Mouse (Mus musculus) heart, embryonic 15.5 days (tissue): ENCODE measurements around the gene Fgfbp3. TPM values are rescaled to one million over a fixed set of nuclear protein-coding genes. Genes with fewer than 3 reads are reported as not detected.
A peak's percentile ranks its signal among the peaks of the same experiment; 100 is the strongest.

ENCODE experiments used
- ATAC-seq: fragments of 200-750 bp; cut with Nextera tagmentation; replicated peaks from 2 replicates; pipeline ENCODE4 v1.8.0; 2017; ENCODE audit warnings: low read depth, moderate TSS enrichment; ENCODE audit not compliant: insufficient number of reproducible peaks, insufficient read depth, low FRiP score
- H3K27ac ChIP-seq: fragments of 300-500 bp; sonication (generic); 2 replicates; pipeline ENCODE4 v1.5.1; 2015; ENCODE audit warnings: mild to moderate bottlenecking, inconsistent platforms
- H3K27me3 ChIP-seq: fragments of 300-500 bp; sonication (generic); 2 replicates; pipeline ENCODE4 v1.6.1; 2015; ENCODE audit warnings: inconsistent platforms
- H3K36me3 ChIP-seq: fragments of 300-500 bp; sonication (generic); 2 replicates; pipeline ENCODE4 v1.6.1; 2015; ENCODE audit warnings: mild to moderate bottlenecking, inconsistent platforms
- H3K4me1 ChIP-seq: fragments of 300-500 bp; sonication (generic); replicated peaks from 2 replicates; pipeline ENCODE4 v1.6.1; 2015; ENCODE audit warnings: inconsistent platforms
- H3K4me2 ChIP-seq: fragments of 300-500 bp; sonication (generic); 2 replicates; pipeline ENCODE4 v1.6.1; 2015; ENCODE audit warnings: inconsistent platforms, mild to moderate bottlenecking, moderate library complexity
- H3K4me3 ChIP-seq: fragments of 300-500 bp; sonication (generic); 2 replicates; pipeline ENCODE4 v1.5.1; 2015; ENCODE audit warnings: mild to moderate bottlenecking, inconsistent platforms
- H3K9ac ChIP-seq: fragments of 300-500 bp; sonication (generic); 2 replicates; pipeline ENCODE4 v1.6.1; 2015; ENCODE audit warnings: mild to moderate bottlenecking, inconsistent platforms
- H3K9me3 ChIP-seq: fragments of 300-500 bp; sonication (generic); replicated peaks from 2 replicates; pipeline ENCODE4 v1.6.1; 2016; ENCODE audit warnings: inconsistent platforms
- WGBS: fragments of 180-500 bp; shearing (Covaris S2); methylation state at CpG from one replicate; pipeline ENCODE4 v1.1.7; 2015; ENCODE audit warnings: mixed read lengths; 5-methylcytosine and 5-hydroxymethylcytosine counted together
- polyA plus RNA-seq: library from polyadenylated mRNA; unstranded; fragments of >200 nt; fragmentation: Nextera tagmentation; extraction: Ambion mirVana; gene quantifications from 2 replicates; pipeline ENCODE4 v1.2.1, GENCODE M21; 2015

The Fgfbp3 gene
- polyA plus RNA-seq, 1 experiment from 2014 or later = 4.4 TPM

DNA sequence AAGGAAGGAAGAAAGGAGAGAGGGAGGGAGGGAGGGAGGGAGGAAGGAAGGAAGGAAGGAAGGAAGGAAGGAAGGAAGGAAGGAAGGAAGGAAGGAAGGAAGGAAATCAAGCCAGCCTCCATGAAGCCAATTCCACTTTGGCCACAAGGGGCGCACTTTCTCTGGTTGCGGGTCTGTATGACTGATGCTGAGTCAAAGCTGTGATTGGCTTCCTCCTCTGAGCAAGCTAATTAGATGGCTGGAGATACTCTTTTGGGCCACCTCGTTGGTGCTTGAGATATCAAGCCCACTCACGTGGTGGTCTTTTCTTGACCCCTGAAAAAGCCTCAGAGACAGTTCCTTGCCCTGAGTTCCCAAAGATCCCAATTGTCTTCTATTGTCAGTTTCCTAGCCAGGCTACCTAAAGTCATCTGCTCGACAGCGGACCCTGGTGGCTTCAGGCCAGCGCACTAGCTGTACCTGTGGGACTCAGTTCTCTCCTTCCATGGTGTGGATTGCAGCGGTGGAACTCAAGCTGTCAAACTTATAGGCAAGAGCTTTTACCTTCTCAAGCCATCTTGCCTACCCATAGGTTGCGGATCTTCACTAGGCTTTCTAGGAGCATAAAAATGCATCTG lies 9.6 kb downstream of the Fgfbp3 start:
- WGBS = 22% methylated on average over 9 of the region's 9 CpGs
- no peaks in the 10 kb centered on the region for H3K36me3 ChIP-seq
- peaks cover 6% of the 10 kb centered on the region; the same call in 1 of the 2 replicates for H3K4me1 ChIP-seq
- H3K9me3 ChIP-seq = no peaks in the 10 kb centered on the region
- H3K27ac ChIP-seq = no peak overlapping the region
- H3K4me2 ChIP-seq = no peak overlapping the region
- no peak for ATAC-seq
- H3K9ac ChIP-seq = no peak overlapping the region
- no peaks in the 10 kb centered on the region for H3K27me3 ChIP-seq
- no peak overlapping the region for H3K4me3 ChIP-seq

- Histone ChIP-seq H3K4me3 (no peak overlapping the region), H3K27ac (no peak overlapping the region), H3K9me3 (no peaks in the 10 kb centered on the region), H3K27me3 (no peaks in the 10 kb centered on the region), H3K36me3 (no peaks in the 10 kb centered on the region), H3K9ac (no peak overlapping the region), H3K4me2 (no peak overlapping the region), H3K4me1 (peaks cover 8% of the 10 kb centered on the region; the same call in 1 of the 2 replicates)
- WGBS = 77% methylated on average over 3 of the region's 3 CpGs
- ATAC-seq = no peak
These were observed 10.3 kb downstream of the Fgfbp3 start for GRCm38 (mm10) chr19:36909150-36909549.

DNA sequence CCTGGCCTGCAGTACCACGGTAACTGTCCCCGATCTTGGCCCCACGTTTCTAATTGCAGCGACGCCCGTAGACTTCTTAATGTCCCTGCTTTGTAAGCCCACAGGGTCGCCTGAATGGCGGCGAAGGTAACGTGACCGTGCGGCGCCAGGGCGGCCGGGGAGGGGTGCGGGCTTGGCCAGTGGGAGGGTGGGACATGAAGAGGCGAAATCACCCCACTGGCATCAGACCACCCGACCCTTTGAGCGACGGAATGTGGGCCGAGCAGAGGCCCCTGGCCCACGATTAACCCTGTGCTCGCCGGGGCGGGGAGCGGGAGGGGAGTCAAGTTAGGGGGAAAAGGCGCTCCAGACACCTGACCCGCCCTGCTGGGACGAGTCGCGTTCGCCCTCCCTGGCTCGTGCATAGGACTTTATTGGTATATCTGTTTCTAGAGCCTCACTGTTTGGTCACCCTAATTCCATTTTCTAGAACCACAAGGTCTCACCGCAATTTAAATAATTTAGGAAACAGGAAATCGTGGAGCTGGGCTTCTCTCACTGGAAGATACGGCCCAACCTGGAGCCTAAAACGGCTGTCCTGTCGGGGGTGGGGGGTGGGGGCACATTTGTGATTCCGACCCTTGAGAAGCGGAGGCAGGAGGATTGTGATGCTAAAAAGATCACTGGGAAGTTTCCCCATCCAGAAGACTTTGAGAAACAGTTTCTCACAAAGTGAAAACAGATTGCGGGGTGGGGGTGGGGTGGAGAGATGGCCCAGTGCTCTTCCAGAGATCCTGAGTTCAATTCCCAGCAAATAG lies 15.0 kb downstream of the Fgfbp3 start:
- Histone ChIP-seq H3K4me1 (peaks cover 6% of the 10 kb centered on the region), H3K4me3 (peak overlapping the region; percentile 61), H3K9me3 (no peaks in the 10 kb centered on the region), H3K27me3 (no peaks in the 10 kb centered on the region), H3K4me2 (peak overlapping the region; percentile 85), H3K36me3 (no peaks in the 10 kb centered on the region), H3K27ac (peak overlapping the region; percentile 77), H3K9ac (peak overlapping the region; percentile 70)
- peak; percentile 83 for ATAC-seq
- WGBS = 2% methylated on average over 41 of the region's 41 CpGs

GRCm38 (mm10) chr19:36903377-36903776 lies 16.0 kb downstream of the Fgfbp3 start:
- H3K9ac ChIP-seq = peak overlapping the region; percentile 70; the same call in 1 of the 2 replicates
- H3K9me3 ChIP-seq = no peaks in the 10 kb centered on the region
- 45% methylated on average over 7 of the region's 7 CpGs for WGBS
- no peak for ATAC-seq
- peak overlapping the region; percentile 85 for H3K4me2 ChIP-seq
- H3K27me3 ChIP-seq = no peaks in the 10 kb centered on the region
- no peaks in the 10 kb centered on the region for H3K36me3 ChIP-seq
- H3K27ac ChIP-seq = no peak overlapping the region
- peaks cover 6% of the 10 kb centered on the region for H3K4me1 ChIP-seq
- 0 out of 2 replicates have a peak overlapping the region, but pooled peaks have one; percentile 61 for H3K4me3 ChIP-seq

GRCm38 (mm10) chr19:36897778-36898177 lies 21.6 kb downstream of the Fgfbp3 start:
- 50% methylated on average over 9 of the region's 9 CpGs for WGBS
- Histone ChIP-seq H3K4me1 (no peaks in the 10 kb centered on the region), H3K27ac (no peak overlapping the region), H3K9ac (no peak overlapping the region), H3K9me3 (no peaks in the 10 kb centered on the region), H3K36me3 (peaks cover 18% of the 10 kb centered on the region), H3K4me2 (no peak overlapping the region), H3K27me3 (no peaks in the 10 kb centered on the region), H3K4me3 (no peak overlapping the region)
- no peak for ATAC-seq

- no peak for ATAC-seq
- Histone ChIP-seq H3K27me3 (no peaks in the 10 kb centered on the region), H3K9me3 (no peaks in the 10 kb centered on the region), H3K4me1 (no peaks in the 10 kb centered on the region), H3K4me2 (no peak overlapping the region), H3K9ac (no peak overlapping the region), H3K4me3 (no peak overlapping the region), H3K27ac (no peak overlapping the region), H3K36me3 (peaks cover 23% of the 10 kb centered on the region)
- WGBS = 34% methylated on average over 10 of the region's 10 CpGs
These were observed 22.4 kb downstream of the Fgfbp3 start for GRCm38 (mm10) chr19:36896791-36897569.

DNA sequence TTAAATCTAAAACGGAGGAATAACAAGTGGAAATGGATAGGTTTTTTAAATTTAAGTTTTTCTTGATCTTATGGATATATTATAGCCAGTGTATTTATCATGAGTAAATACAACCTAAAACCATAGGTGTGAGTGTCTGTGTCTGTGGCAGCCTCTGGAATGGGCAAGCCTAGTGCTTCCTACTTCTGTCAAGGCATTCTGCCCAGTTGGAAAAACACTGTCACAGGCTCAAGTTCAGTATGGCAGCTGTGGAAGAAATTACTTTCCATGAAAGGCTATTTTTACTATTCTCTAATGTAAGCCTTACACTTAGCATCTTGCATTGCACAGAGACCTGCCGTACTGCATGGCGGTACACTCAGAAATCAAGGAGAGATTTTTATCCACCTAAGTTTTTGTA lies 27.7 kb downstream of the Fgfbp3 start:
- WGBS = 90% methylated on average over 3 of the region's 3 CpGs
- ATAC-seq = no peak
- no peak overlapping the region for H3K4me3 ChIP-seq
- H3K9me3 ChIP-seq = no peaks in the 10 kb centered on the region
- H3K9ac ChIP-seq = no peak overlapping the region
- H3K4me2 ChIP-seq = no peak overlapping the region
- H3K27me3 ChIP-seq = no peaks in the 10 kb centered on the region
- no peak overlapping the region for H3K27ac ChIP-seq
- H3K4me1 ChIP-seq = no peaks in the 10 kb centered on the region
- peaks cover 67% of the 10 kb centered on the region for H3K36me3 ChIP-seq

DNA sequence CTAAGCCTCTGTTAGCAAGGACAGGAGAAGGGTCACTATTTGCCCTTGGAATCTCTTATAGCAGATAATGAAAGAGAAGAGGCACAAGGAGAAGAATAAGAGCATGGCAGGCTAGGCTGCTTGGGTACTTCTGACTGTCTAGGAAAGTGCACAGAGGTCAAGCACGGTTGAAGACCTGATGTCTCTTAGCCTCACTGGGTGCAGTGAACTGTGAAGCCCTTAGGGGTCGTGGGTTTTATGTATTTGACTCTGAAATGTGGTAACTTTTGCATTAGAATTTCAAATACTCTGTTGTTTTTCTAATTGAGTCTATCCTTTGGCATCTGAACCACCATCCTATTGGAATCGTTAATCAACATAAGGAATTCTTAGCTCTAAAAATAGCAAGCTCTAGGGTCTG lies 31.7 kb downstream of the Fgfbp3 start:
- 65% methylated on average over 3 of the region's 3 CpGs for WGBS
- Histone ChIP-seq H3K27me3 (no peaks in the 10 kb centered on the region), H3K27ac (0 out of 2 replicates have a peak overlapping the region, but pooled peaks have one; percentile 17), H3K9me3 (no peaks in the 10 kb centered on the region), H3K36me3 (peaks cover 86% of the 10 kb centered on the region), H3K9ac (no peak overlapping the region), H3K4me2 (no peak overlapping the region), H3K4me1 (no peaks in the 10 kb centered on the region), H3K4me3 (no peak overlapping the region)
- no peak for ATAC-seq

DNA sequence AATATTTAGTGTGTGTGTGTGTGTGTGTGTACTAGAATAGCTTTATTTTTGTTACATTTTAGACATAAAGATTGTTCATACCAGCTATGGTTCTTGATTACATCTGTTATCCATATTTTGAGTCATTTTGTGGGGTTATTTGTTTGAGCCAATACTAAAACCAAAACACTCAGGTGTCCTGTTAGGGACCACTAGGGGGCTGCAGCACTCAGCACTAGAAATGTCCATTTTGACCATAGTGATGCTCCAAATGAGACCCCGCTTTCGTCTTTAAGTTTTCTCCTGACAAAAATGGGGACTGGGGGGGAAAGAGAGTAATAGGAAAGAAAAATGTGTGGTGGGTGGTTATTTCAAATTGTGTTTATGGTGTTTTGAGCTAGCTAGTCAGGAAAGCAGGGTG lies 33.1 kb downstream of the Fgfbp3 start:
- no peak for ATAC-seq
- WGBS = 81% methylated on average over 2 of the region's 2 CpGs
- Histone ChIP-seq H3K4me3 (no peak overlapping the region), H3K9me3 (no peaks in the 10 kb centered on the region), H3K4me2 (no peak overlapping the region), H3K27ac (no peak overlapping the region), H3K36me3 (peaks cover 89% of the 10 kb centered on the region), H3K4me1 (no peaks in the 10 kb centered on the region), H3K9ac (no peak overlapping the region), H3K27me3 (no peaks in the 10 kb centered on the region)

- H3K9ac ChIP-seq = no peak overlapping the region
- peaks cover 85% of the 10 kb centered on the region for H3K36me3 ChIP-seq
- peaks cover 8% of the 10 kb centered on the region; the same call in 1 of the 2 replicates for H3K4me1 ChIP-seq
- no peak overlapping the region for H3K27ac ChIP-seq
- no peak overlapping the region for H3K4me2 ChIP-seq
- no peaks in the 10 kb centered on the region for H3K9me3 ChIP-seq
- no peak for ATAC-seq
- WGBS = 84% methylated on average over 6 of the region's 6 CpGs
- no peaks in the 10 kb centered on the region for H3K27me3 ChIP-seq
- no peak overlapping the region for H3K4me3 ChIP-seq
These were observed 36.3 kb downstream of the Fgfbp3 start for GRCm38 (mm10) chr19:36883119-36883518.
